Mouse (Mus musculus): ENCODE measurements around the gene Tbx20. TPM values are rescaled to one million over a fixed set of nuclear protein-coding genes. Genes with fewer than 3 reads are reported as not detected.

The Tbx20 gene
- polyA plus RNA-seq, 1 experiment from 2014 or later = 0.11 TPM

- WGBS = 10% methylated on average over 9 of the region's 9 CpGs
- H3K4me3 ChIP-seq (ENCODE audit: low read length) = peak overlapping the region; percentile 46; the same call in 1 of the 2 replicates
- ATAC-seq = no peak
Observed at GRCm38 (mm10) chr9:24696405-24696778, 77.7 kb downstream of the Tbx20 start.

GRCm38 (mm10) chr9:24695700-24696404 lies 78.3 kb downstream of the Tbx20 start, which contains the start of gene Dpy19l2:
Gene Dpy19l2 (minus strand): TSS chr9:24696293.
- peak within 1 kb of the TSS; percentile 78 for H3K4me2 ChIP-seq (ENCODE audit: low read depth, low read length)
- no peaks in the 10 kb centered on the region for H3K36me3 ChIP-seq (ENCODE audit: control insufficient read depth, insufficient read depth, low read length)
- no peak within 1 kb of the TSS for H3K27ac ChIP-seq (ENCODE audit: low read length)
- ATAC-seq = peak; percentile 70
- no peaks in the 10 kb centered on the region for H3K9me3 ChIP-seq (ENCODE audit: control insufficient read depth, low read length)
- under 1% methylated on average over 45 of the region's 45 CpGs for WGBS
- H3K4me1 ChIP-seq (ENCODE audit: control insufficient read depth, insufficient read depth, low read length) = no peaks in the 10 kb centered on the region
- peak within 1 kb of the TSS; percentile 45; the same call in 1 of the 2 replicates for H3K9ac ChIP-seq (ENCODE audit: low read depth, low read length)
- peak within 1 kb of the TSS; percentile 46 for H3K4me3 ChIP-seq (ENCODE audit: low read length)
- peaks cover 4% of the 10 kb centered on the region; the same call in 1 of the 2 replicates for H3K27me3 ChIP-seq (replicated peaks; ENCODE audit: control insufficient read depth, insufficient read depth, low read length)

More at GRCm38 (mm10) chr9:24696405-24696778, 77.7 kb downstream of the Tbx20 start:
- Histone ChIP-seq H3K27ac (ENCODE audit: low read length) (no peak overlapping the region), H3K9ac (ENCODE audit: low read depth, low read length) (no peak overlapping the region), H3K9me3 (ENCODE audit: control insufficient read depth, low read length) (no peaks in the 10 kb centered on the region), H3K4me1 (ENCODE audit: control insufficient read depth, insufficient read depth, low read length) (no peaks in the 10 kb centered on the region), H3K36me3 (ENCODE audit: control insufficient read depth, insufficient read depth, low read length) (no peaks in the 10 kb centered on the region), H3K4me2 (ENCODE audit: low read depth, low read length) (peak overlapping the region; percentile 78), H3K27me3 (replicated peaks; ENCODE audit: control insufficient read depth, insufficient read depth, low read length) (peaks cover 4% of the 10 kb centered on the region; the same call in 1 of the 2 replicates)

Other genes starting within 250 kb of the Tbx20 start
- not detected in 2 replicates for gene Cypt4, start 149.1 kb downstream of the Tbx20 start, polyA plus RNA-seq (2015; fragmentation: Nextera tagmentation; extraction: Ambion mirVana)
- gene Dpy19l2, start 78.0 kb downstream of the Tbx20 start, polyA plus RNA-seq (2015; fragmentation: Nextera tagmentation; extraction: Ambion mirVana) = not detected in 2 replicates

Measured in intestine, embryonic 16.5 days (tissue).